Mouse (Mus musculus) small intestine, adult 2 months (tissue): ENCODE results near the gene Txndc16. TPM values are rescaled to one million over a fixed set of nuclear protein-coding genes. Genes with fewer than 3 reads are reported as not detected.

ENCODE experiments used
- H3K27ac ChIP-seq: fragments of 200-500 bp; 2 replicates; pipeline ENCODE4 v1.5.1; 2012; ENCODE audit warnings: low read depth, low read length, control low read depth, inconsistent platforms; ENCODE audit not compliant: insufficient read depth
- H3K27me3 ChIP-seq: fragments of 200-500 bp; 2 replicates; pipeline ENCODE4 v1.6.1; 2012; ENCODE audit warnings: mild to moderate bottlenecking, moderate library complexity, low read length, inconsistent platforms; ENCODE audit not compliant: control insufficient read depth, insufficient read depth
- H3K36me3 ChIP-seq: fragments of 200-500 bp; 2 replicates; pipeline ENCODE4 v1.6.1; 2012; ENCODE audit warnings: mild to moderate bottlenecking, low read length, control low read depth, inconsistent platforms; ENCODE audit not compliant: control insufficient read depth, insufficient read depth
- H3K4me1 ChIP-seq: fragments of 200-500 bp; 2 replicates; pipeline ENCODE4 v1.6.1; 2012; ENCODE audit warnings: low read length, inconsistent platforms, mixed read lengths; ENCODE audit not compliant: control insufficient read depth, insufficient read depth, insufficient read length
- H3K4me3 ChIP-seq: fragments of 200-500 bp; 2 replicates; pipeline ENCODE4 v1.5.1; 2012; ENCODE audit warnings: low read depth, mild to moderate bottlenecking, control low read depth, inconsistent platforms, low read length, moderate library complexity
- CTCF ChIP-seq: fragments of 200-500 bp; IDR thresholded peaks from 2 replicates; pipeline ENCODE4 v1.5.1; 2012; ENCODE audit warnings: low read depth, mild to moderate bottlenecking, control low read depth, inconsistent platforms, low read length, moderate library complexity, mixed read lengths; ENCODE audit not compliant: insufficient replicate concordance, insufficient read length; ENCODE audit errors: extremely low read depth
- POLR2A ChIP-seq: fragments of 200-500 bp; IDR thresholded peaks from 2 replicates; pipeline ENCODE4 v1.6.1; 2012; ENCODE audit warnings: low read depth, mild to moderate bottlenecking, control low read depth, inconsistent platforms, low read length, moderate library complexity
- WGBS: fragments of 180-500 bp; shearing (Covaris S2); methylation state at CpG from one replicate; pipeline ENCODE4 v1.1.7; 2018; 5-methylcytosine and 5-hydroxymethylcytosine counted together
- polyA plus RNA-seq: library from polyadenylated mRNA; depleted of rRNA; stranded (reverse); fragments of >200 nt; gene quantifications from 2 replicates; pipeline ENCODE4 v1.2.3, GENCODE M21; 2012

Txndc16 gene
- polyA plus RNA-seq, 1 experiment = 1.4 TPM

DNA sequence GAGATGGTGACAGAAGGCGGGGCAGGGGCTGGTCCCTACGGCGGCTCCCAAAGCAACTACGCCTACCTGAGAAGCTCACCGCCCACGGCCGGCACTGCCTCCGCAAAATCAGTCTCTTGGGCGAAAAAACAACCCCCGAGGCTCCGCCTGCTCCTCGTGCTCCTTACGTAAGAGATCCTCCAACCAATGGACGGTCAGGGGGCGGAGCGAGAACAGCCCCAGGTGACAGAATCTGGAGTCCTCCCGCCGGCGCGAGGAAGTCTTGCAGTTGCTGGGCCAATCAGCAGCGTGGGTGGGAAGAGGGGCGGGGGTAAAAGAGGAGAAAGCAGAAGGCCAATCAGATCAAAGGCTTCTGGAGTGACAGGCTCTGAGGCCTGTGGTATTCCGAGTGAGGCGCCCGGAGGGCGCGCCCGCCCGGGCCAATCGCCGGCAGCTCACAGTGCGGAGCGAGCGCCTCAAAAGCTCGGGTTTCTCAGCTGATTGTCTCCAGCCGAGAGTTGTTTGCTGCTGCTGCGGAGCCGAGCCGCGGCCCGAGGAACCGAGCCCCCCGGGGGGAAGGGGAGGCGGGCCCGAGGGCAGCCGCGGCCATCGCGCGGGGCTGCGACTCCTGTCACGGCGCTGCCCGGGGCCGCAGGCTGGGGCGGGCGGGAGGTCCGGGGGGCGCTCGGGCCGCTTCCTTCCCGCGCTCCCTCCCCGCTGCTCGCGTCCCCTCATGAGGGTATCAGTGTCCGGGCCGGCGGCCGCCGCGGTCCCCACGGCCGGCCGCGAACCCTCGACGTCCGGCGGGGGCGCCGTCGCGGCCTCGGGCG, 643 bp downstream of the Txndc16 start, which contains the start of gene Gpr137c:
TSS of gene Gpr137c (plus strand) at position 437 of the 809 bp plus-strand sequence.
- Histone ChIP-seq H3K27ac (peak within 1 kb of the TSS; percentile 42; the same call in 1 of the 2 replicates), H3K27me3 (no peaks in the 10 kb centered on the region), H3K4me1 (peaks cover 2% of the 10 kb centered on the region; the same call in 1 of the 2 replicates), H3K4me3 (peak within 1 kb of the TSS; percentile 84), H3K36me3 (no peaks in the 10 kb centered on the region)
- WGBS = under 1% methylated on average over 64 of the region's 86 CpGs
- TF ChIP-seq CTCF = no peak
- TF ChIP-seq POLR2A = peak; percentile 47

DNA sequence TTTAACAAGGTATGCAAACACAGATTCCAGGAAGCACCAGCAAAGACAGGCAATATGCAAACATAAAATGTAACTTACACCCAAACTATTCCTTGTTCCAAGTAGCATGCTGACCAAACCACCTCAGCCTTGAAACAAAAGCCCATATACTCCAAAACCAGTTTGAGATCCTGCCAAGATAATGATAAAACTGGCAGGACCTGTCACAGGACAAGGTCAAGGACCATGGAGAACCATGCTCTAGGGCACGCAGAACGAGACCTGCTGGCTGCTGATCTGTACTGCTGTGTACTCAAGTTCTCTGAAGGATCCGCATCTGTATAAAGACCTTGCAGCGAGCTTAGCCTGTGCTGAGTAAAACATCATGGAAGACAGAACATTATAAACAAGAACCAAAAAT, 2.4 kb downstream of the Txndc16 start:
- 44% methylated on average over 4 of the region's 4 CpGs for WGBS
- Histone ChIP-seq H3K27ac (no peak overlapping the region), H3K36me3 (no peaks in the 10 kb centered on the region), H3K4me1 (peaks cover 2% of the 10 kb centered on the region; the same call in 1 of the 2 replicates), H3K27me3 (no peaks in the 10 kb centered on the region), H3K4me3 (no peak overlapping the region)
- no peak for TF ChIP-seq CTCF
- TF ChIP-seq POLR2A = no peak

DNA sequence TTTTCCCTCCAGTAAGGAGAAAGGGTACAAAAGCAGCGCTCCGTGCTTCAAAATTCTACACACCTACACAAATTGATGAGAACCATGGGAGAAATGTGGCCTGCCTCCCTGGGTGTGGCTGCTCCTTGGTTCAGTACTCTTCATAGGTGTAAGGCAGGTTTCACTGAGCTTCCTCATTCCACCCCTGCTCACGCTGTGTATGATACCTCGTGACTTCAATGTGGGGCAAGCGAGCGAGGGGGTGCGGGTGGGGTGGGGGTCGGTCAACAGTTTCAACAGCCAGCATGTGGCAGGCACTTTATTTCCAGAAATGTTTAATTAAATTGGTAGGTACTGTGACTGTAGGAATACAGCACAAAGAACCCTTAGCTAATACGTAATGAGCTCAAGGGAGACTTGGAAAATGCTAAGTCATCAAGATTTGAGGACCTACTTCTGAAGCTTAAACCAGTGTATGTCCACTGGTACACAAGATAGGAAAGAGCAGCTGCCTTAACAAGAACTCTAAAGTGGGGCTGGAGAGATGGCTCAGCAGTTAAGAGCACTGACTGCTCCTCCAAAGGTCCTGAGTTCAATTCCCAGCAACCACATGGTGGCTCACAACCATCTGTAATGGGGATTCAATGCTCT, 3.3 kb downstream of the Txndc16 start:
- peaks cover 2% of the 10 kb centered on the region; the same call in 1 of the 2 replicates for H3K4me1 ChIP-seq
- no peak overlapping the region for H3K27ac ChIP-seq
- H3K36me3 ChIP-seq = 0 out of 2 replicates have a peak, but pooled peaks cover 1% of the 10 kb centered on the region
- WGBS = 85% methylated on average over 9 of the region's 9 CpGs
- no peaks in the 10 kb centered on the region for H3K27me3 ChIP-seq
- no peak overlapping the region for H3K4me3 ChIP-seq
- no peak for TF ChIP-seq CTCF
- no peak for TF ChIP-seq POLR2A

DNA sequence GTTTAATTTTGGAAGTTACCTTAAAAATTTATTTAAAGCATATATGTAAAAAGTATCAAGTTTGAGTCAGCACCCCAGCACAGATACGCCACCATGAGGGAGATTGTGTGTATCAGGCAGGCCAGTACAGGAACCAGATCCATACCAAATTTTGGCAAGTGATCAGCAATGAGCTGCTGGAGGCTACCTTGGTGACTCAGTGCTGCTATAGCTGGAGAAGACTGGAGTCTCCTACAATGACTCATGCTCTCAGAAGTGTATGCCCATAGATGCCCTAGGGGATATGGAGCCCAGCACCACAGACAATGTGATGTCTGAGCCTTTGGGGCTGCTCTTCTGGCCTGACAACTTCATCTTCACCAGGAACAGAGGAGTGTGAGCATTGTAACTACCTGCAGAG, 8.7 kb downstream of the Txndc16 start:
- 91% methylated on average over 1 of the region's 1 CpGs for WGBS

DNA sequence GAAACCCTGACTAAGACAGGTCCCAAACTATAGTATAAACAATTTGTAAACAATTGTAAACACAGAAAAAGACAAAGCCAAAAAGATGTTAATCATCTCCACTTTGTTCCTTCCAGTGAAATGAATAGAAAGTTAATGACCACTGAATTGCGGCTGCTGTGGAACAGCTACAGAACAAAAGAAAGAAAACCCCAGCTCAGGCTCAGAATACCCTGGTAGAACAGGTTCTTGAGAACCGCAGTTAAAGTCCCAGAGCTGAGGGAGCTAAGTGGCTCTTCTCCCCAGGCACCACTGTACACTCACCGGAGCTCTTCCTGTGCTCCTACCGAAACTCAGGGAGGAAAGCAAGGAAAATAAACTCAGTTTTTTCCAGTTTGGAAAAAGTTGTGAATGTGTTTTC, 9.4 kb downstream of the Txndc16 start:
- Histone ChIP-seq H3K27ac (no peak overlapping the region), H3K36me3 (peaks cover 5% of the 10 kb centered on the region; the same call in 1 of the 2 replicates), H3K27me3 (no peaks in the 10 kb centered on the region), H3K4me3 (no peak overlapping the region), H3K4me1 (no peaks in the 10 kb centered on the region)
- TF ChIP-seq POLR2A = no peak
- TF ChIP-seq CTCF = no peak
- WGBS = 84% methylated on average over 4 of the region's 4 CpGs

More for the DNA sequence above, 8.7 kb downstream of the Txndc16 start:
- Histone ChIP-seq H3K27me3 (no peaks in the 10 kb centered on the region), H3K4me1 (no peaks in the 10 kb centered on the region), H3K27ac (no peak overlapping the region), H3K4me3 (no peak overlapping the region), H3K36me3 (peaks cover 5% of the 10 kb centered on the region; the same call in 1 of the 2 replicates)
- no peak for TF ChIP-seq POLR2A
- TF ChIP-seq CTCF = no peak

DNA sequence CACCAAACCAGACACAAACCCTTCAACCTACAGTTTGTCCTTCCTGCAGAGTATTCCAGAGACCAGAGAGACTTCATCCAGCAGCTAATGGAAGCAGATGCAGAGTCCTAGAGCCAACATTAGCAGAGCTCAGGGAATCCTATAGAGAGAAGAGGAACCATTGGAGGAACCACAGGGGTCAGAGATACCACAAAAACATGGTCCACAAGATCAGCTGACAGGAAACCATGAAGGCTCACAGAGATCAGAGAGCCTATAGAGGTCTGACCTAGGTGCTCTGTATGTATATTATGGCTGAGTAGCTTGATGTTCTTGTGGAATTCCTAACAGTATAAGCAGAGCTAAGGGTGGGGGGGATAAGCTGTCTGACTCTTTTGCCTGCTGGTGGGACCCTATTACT, 19.5 kb downstream of the Txndc16 start:
- no peak for TF ChIP-seq POLR2A
- no peak for TF ChIP-seq CTCF
- Histone ChIP-seq H3K4me1 (no peaks in the 10 kb centered on the region; the same call in 1 of the 2 replicates), H3K27me3 (no peaks in the 10 kb centered on the region), H3K4me3 (no peak overlapping the region), H3K27ac (no peak overlapping the region), H3K36me3 (peaks cover 1% of the 10 kb centered on the region; the same call in 1 of the 2 replicates)

DNA sequence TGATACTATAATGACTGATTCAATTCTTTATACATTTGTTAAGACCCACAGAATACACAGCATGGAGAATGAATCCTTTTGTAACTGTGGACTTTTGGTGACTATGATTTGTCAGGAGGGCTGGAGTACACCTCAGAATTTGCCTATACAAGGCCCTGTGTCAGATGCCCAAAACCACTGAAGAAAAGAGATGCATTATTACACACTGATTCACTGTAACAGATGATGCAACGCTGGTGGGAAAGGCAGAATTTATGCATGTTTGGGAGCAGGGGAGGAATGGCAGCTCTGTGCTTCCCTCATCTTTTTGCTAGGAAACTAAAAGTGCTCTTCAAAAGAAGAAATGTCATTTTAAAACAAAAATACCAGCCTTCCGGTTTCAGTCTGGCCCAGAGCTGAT, 29.1 kb downstream of the Txndc16 start:
- no peaks in the 10 kb centered on the region for H3K27me3 ChIP-seq
- no peak overlapping the region for H3K4me3 ChIP-seq
- no peak for TF ChIP-seq CTCF
- no peak overlapping the region for H3K27ac ChIP-seq
- WGBS = 86% methylated on average over 2 of the region's 2 CpGs
- H3K4me1 ChIP-seq = no peaks in the 10 kb centered on the region
- no peaks in the 10 kb centered on the region for H3K36me3 ChIP-seq
